Mouse (Mus musculus) lung, adult 2 months (tissue): ENCODE data around the gene Arl2.

ENCODE experiments used
- CTCF ChIP-seq: fragments of 200-500 bp; IDR thresholded peaks from 2 replicates; pipeline ENCODE4 v1.5.1; 2011; ENCODE audit warnings: mild to moderate bottlenecking, low read length, control low read depth; ENCODE audit not compliant: insufficient read depth
- POLR2A ChIP-seq: fragments of 200-500 bp; IDR thresholded peaks from 2 replicates; pipeline ENCODE4 v1.6.1; 2011; ENCODE audit warnings: low read depth, mild to moderate bottlenecking, control low read depth, low read length, borderline replicate concordance; ENCODE audit errors: extremely low read depth

DNA sequence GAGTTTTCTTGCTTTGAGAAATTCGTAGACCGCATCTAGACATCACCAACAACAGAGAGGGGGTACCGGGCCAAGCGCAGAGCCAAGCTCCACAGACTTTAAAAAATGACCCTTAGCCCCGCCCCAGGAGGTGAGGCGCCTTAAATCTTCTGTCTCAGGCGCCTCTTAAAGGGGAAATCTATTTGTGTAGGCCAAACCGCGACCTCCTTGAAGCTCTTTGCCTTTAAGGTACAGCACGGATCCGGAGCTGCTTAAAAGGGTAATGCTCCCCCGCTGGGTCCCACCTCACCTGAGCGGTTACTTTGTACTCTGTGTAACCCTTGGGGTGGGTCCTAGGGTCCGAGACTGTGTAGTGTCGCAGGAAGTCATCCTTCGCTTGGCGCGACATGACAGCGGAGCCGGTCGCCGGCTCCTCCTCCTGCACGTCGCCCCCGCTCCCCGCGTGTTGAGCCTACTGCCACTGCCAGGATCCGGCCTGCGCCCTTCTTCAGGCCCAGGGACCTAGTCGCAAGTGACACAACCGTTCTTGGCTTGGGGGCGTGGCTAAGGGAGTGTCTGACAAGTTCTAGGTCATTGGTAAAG lies 13.5 kb downstream of the Arl2 start, which contains the start of gene Snx15:
- TF ChIP-seq POLR2A (peak; percentile 51; the same call in 1 of the 2 replicates), CTCF (no peak)
